Mouse (Mus musculus) brain, embryonic 14.5 days (tissue): ENCODE measurements around the gene Nr5a1. TPM values are rescaled to one million over a fixed set of nuclear protein-coding genes. Genes with fewer than 3 reads are reported as not detected.

Experiments used
- DNase-seq: peaks from one replicate; pipeline ENCODE4 v3.0.0-alpha.2; 2011; ENCODE audit warnings: low read depth
- CTCF ChIP-seq: fragments of 200-500 bp; IDR thresholded peaks from 2 replicates; pipeline ENCODE4 v1.5.1; 2012; ENCODE audit warnings: inconsistent platforms, mild to moderate bottlenecking, moderate library complexity, borderline replicate concordance; ENCODE audit not compliant: insufficient read depth, insufficient read length; ENCODE audit errors: extremely low read depth
- POLR2A ChIP-seq: fragments of 200-500 bp; IDR thresholded peaks from 2 replicates; pipeline ENCODE4 v1.6.1; 2012; ENCODE audit warnings: mild to moderate bottlenecking, inconsistent platforms, borderline replicate concordance; ENCODE audit not compliant: poor library complexity, insufficient read depth, insufficient read length, severe bottlenecking; ENCODE audit errors: extremely low read depth
- polyA plus RNA-seq: library from polyadenylated mRNA; depleted of rRNA; stranded (reverse); fragments of >200 nt; gene quantifications from 2 replicates; pipeline ENCODE4 v1.2.3, GENCODE M21; 2012; rRNA removed

Gene Nr5a1
- polyA plus RNA-seq = 1.2 and 2.1 TPM in 2 replicates

DNA sequence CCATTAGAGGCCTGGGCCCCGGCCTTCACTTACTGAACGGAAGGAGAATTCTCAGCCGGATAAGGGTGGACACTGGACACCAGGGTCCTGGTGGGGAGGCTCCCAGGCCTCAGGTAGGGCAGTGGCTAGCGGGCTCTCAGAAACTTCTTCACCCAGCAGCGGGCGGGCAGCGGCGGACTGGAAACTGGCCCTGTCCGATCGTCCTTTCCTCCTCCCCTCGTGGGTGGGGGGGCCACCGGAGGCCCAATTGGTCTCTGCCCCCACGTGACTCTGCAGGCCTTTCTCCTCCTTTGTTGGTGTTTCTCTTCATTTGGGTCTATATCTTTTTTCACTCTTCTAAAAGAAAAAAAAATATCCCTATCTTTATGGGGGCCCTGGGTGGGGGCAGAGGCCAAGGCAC is at the start of gene Nr5a1:
Gene Nr5a1 (minus strand): TSS at position 219 of the 400 bp plus-strand sequence.
- no peak for TF ChIP-seq CTCF
- no peak for TF ChIP-seq POLR2A
- no peak for DNase-seq

DNA sequence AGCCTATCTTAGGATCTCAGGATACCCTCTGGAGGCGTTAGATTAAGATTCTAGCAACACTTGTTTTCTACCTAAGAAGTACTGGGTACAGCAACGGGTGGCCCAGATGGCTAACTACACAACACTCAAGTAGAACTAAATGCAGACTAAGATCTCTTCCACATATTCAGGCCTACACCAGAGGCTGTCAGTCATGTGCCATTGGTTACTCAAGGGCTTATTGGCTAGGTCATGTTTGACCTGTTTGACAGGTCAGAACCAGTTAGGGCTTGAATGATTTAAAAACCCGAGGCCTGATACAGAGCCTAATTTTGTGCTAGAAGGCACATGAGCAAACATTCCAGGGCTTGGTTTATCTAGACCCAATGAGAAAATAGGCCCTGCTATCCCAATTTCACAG is 25.5 kb upstream of the Nr5a1 start:
- DNase-seq = no peak
- TF ChIP-seq POLR2A = no peak
- TF ChIP-seq CTCF = no peak

DNA sequence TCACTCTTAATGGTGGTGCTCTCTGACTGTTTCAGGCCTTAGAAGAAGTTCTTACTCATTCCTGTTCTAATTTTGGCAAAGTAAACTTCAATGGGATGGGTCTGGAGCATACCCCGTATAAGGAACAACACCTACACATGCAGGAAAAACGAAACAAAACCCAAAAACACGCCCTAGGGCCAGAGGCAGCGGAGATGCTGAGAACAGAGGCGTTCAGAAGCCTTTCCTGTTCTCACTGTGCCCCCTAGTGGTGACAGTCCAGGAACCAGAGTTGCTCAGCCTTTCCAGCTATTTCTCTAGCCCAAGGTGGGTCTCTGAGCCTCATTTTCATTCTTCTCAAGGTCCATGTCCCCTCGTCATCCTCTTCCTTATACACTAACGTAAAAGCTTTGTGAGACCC is 25.1 kb upstream of the Nr5a1 start:
- TF ChIP-seq POLR2A (no peak), CTCF (peak; percentile 96)
- DNase-seq = peak; percentile 87

DNA sequence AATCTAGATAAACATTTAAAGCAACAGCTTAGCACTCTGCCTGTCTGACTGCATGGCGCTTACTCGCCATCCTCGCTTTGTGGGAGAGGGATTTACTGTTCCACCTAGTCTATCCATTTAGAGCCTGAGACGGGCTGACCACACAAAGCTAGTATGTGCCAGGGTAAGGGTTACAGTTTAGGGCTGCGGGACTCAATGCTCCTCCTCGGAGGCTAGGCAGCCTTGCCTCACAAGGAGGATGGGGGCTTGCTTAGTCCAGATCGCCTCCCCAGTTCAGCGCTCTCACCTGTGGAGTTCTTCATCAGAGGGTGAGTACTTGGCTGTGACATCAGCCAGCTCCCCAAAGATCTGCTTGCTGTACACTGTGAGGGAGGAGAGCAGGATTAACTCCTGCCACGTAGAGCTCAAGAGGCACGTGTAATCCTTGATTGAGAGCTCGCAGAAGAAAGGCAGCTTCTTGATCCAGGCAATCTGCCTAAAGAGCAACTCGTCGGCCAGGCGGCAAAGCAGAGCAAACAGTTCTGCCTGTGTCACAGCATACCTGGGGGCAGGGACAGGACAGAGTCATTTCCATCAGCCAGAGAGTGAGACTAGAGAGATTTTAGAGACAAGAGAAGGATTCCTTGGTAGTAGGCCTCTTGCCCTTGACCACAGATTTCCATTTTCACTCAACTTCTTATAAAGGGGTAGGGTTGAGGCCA is 24.4 kb upstream of the Nr5a1 start:
- TF ChIP-seq POLR2A = no peak
- peak; percentile 44 for DNase-seq

DNA sequence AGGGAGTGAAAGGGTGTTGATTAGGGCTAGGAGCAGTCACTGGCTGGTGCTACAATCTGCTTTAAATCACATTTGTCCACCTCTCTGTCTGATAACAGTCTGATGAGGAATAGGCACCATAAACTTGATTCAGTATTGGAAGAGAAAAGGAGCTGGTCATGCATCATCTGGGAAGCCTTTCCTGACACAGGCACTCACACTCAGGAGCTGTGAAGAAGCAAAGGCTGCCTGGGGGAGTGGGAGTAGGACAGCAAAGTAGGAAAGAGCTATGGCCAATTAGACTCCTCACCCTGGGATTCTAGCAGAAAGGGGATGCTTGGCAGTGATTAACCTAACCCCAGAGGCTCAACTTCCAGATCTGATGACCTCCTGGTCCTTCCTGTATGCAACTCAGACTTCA is 21.4 kb upstream of the Nr5a1 start:
- DNase-seq = no peak
- TF ChIP-seq POLR2A (no peak), CTCF (no peak)

DNA sequence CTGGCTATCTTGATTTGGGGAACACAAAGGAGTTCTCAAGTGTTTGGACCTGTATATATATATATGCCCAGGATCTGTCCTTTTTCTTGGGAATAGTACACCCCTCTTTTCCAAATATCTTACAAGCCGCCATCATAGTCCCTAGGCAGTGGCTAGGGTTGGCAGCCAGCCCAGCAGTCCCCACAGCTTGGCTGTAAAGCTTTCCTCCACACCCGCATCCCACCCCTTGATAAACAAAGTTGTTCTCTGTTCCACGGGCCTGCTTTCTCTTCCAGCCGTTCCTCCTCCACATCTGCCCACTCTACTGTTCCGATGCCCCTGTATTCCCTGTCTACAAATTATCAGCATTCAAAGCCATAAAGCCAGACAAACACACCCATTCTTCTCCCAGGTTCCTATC is 20.4 kb upstream of the Nr5a1 start:
- TF ChIP-seq CTCF (no peak), POLR2A (no peak)
- no peak for DNase-seq

DNA sequence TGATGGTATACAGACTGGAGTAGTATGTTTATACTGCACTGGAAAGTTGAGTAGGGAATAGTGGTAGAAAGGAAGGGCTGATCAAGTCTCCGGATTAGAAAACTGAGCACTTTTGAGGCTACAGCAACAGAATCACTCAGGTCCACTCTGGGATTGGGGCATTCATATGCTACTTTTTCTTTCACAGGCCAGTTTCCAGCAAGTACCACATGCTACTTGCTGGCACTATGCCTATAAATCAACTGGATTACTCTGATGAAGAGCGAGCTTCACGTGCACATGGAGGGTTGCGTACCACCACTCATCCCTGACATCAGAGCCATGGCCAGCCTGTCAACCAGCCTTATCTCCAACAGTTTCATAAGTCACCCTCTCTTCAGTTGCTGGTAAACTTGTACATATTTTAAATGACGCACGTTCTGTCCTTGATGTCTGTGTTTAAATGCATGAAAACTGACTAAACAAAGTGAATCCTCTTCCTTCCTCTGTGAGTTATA is 16.0 kb upstream of the Nr5a1 start:
- DNase-seq = no peak
- TF ChIP-seq POLR2A (no peak), CTCF (no peak)

DNA sequence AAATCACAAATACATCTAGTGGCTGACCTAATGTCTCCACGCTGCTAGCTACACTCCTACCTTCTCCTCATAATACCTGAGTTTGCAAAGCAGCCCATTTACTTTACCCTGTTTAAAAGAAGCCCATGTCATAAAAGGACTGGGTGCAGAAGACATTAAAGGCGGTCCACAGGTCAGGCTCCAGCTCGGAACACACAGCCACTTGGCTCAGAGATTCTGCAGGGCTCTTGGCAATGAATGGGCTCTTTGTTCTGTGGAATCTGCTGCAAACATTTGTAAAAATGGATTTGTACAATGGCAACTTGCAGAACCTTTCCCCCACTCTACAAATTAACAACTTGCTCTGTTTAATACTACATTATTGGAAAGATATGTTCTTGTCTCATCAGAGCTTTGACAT is 11.1 kb upstream of the Nr5a1 start:
- DNase-seq = peak; percentile 51
- no peak for TF ChIP-seq POLR2A
- TF ChIP-seq CTCF = no peak

DNA sequence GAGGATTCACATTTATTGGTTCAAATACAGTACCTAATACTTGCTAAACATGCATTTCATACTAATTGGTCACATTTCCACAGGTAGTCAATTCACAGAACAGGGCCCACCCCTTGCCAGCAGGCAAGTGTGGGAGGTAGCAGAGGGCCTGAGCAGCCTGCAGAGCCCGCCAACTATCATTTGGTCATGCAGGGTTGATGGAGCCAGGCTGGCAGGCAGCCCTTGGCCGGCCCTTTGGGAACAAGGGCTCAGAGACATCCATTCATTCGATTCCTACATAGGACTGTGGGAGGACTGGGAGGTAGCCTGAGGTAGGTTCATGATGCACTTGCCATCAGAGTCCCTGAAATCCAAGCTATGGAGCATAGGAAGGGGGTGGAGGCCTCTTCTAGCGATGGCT is 9.0 kb upstream of the Nr5a1 start:
- TF ChIP-seq POLR2A = no peak
- TF ChIP-seq CTCF = no peak
- DNase-seq = no peak

DNA sequence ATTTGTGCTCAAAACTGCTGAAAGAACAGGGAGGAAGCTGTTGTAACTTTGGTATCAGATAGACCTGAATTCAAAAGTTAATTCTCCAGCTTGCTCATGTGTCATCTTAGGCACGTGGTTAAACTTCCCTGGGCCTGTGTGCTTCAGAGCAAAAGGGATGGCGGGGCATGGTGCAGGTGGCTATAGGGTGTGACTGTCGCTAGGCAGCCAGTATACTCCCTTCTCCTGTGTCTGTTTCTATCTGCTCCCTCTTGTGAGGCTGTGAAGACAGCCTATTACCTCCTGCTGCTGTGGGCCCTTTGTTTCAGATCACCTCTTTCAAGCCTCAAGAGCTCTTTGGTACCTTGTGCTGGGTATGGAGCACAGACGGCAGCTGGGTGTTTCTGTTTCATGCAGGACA is 7.7 kb upstream of the Nr5a1 start:
- DNase-seq = no peak
- TF ChIP-seq POLR2A = no peak
- no peak for TF ChIP-seq CTCF

DNA sequence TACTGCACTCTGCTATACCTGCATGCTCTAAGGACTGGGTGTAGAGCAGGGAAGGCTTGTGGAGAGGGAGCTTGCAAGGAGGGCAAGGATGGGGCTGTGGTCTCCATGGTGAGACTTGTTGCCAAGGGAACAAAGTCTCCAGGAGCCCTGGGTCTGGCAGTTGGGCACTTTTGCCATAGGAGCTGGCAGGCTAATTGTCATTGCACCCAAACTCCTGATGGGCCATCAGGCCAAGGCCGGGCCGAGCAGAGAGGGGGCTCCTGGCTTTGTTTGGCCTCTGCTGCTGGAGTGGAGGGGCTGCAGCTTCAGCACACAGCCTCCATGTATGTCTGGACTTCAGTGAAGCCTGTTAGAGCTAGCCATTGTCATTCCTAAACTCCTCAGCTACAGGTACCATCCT is 6.3 kb upstream of the Nr5a1 start:
- TF ChIP-seq POLR2A = no peak
- no peak for TF ChIP-seq CTCF
- DNase-seq = no peak

DNA sequence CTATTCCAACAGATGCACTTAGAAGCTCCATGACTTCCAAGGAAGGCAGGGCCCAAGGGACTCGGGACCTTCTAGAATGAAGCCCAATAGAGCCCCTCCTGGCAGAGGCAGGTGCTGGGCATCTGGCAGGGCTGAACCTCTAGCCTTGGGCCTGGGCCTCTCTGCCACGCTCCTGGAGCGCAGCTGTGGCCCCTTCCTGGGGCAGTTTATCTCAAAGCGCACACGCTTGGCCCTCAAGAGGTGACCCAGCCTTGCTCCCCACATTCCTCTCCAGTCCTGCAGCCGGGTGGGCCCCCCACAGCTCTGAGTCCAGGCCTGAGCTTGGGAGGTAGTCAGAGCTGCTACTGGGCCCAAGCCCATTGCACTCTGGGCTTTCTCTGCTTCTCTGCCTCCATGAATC is 5.0 kb upstream of the Nr5a1 start:
- DNase-seq = no peak
- TF ChIP-seq CTCF = no peak
- no peak for TF ChIP-seq POLR2A
